Mouse (Mus musculus) heart, embryonic 12.5 days (tissue): Measurements from ENCODE around the gene Hps6. TPM values are rescaled to one million over a fixed set of nuclear protein-coding genes. Genes with fewer than 3 reads are reported as not detected.

ENCODE experiments used
- ATAC-seq: fragments of 200-750 bp; cut with Nextera tagmentation; 2 replicates; pipeline ENCODE4 v1.8.0; 2017; ENCODE audit warnings: moderate TSS enrichment, moderate library complexity; ENCODE audit not compliant: insufficient number of reproducible peaks, low FRiP score
- H3K27ac ChIP-seq: fragments of 300-500 bp; sonication (generic); 2 replicates; pipeline ENCODE4 v1.5.1; 2016; ENCODE audit warnings: mild to moderate bottlenecking, moderate library complexity; ENCODE audit not compliant: poor library complexity, severe bottlenecking
- H3K27me3 ChIP-seq: fragments of 300-500 bp; sonication (generic); replicated peaks from 2 replicates; pipeline ENCODE4 v1.6.1; 2016; ENCODE audit warnings: mild to moderate bottlenecking, moderate library complexity
- H3K36me3 ChIP-seq: fragments of 300-500 bp; sonication (generic); 2 replicates; pipeline ENCODE4 v1.6.1; 2016; ENCODE audit warnings: mild to moderate bottlenecking, moderate library complexity
- H3K4me1 ChIP-seq: fragments of 300-500 bp; sonication (generic); replicated peaks from 2 replicates; pipeline ENCODE4 v1.6.1; 2016; ENCODE audit warnings: mild to moderate bottlenecking
- H3K4me2 ChIP-seq: fragments of 300-500 bp; sonication (generic); 2 replicates; pipeline ENCODE4 v1.6.1; 2016; ENCODE audit warnings: mild to moderate bottlenecking, moderate library complexity
- H3K4me3 ChIP-seq: fragments of 300-500 bp; sonication (generic); 2 replicates; pipeline ENCODE4 v1.5.1; 2016; ENCODE audit warnings: mild to moderate bottlenecking
- H3K9ac ChIP-seq: fragments of 300-500 bp; sonication (generic); 2 replicates; pipeline ENCODE4 v1.6.1; 2016; ENCODE audit warnings: mild to moderate bottlenecking, moderate library complexity
- H3K9me3 ChIP-seq: fragments of 300-500 bp; sonication (generic); replicated peaks from 2 replicates; pipeline ENCODE4 v1.6.1; 2016; ENCODE audit warnings: mild to moderate bottlenecking, moderate library complexity
- WGBS: fragments of 180-500 bp; shearing (Covaris S2); methylation state at CpG from one replicate; pipeline ENCODE4 v1.1.7; 2016; 5-methylcytosine and 5-hydroxymethylcytosine counted together
- polyA plus RNA-seq: library from polyadenylated mRNA; unstranded; fragments of >200 nt; fragmentation: Nextera tagmentation; extraction: Ambion mirVana; gene quantifications from 2 replicates; pipeline ENCODE4 v1.2.1, GENCODE M21; 2016

Hps6 gene
- polyA plus RNA-seq, 1 experiment from 2014 or later: 6.6 TPM

GRCm38 (mm10) chr19:46046621-46047025, 43.3 kb downstream of the Hps6 start:
- H3K27me3 ChIP-seq: no peaks in the 10 kb centered on the region
- 0 out of 2 replicates have a peak, but pooled peaks cover 3% of the 10 kb centered on the region for H3K36me3 ChIP-seq
- H3K27ac ChIP-seq: peak overlapping the region; percentile 98; the same call in 1 of the 2 replicates
- no peak for ATAC-seq
- H3K4me2 ChIP-seq: peak overlapping the region; percentile 75
- no peak overlapping the region for H3K4me3 ChIP-seq
- peaks cover 43% of the 10 kb centered on the region for H3K4me1 ChIP-seq
- 2% methylated on average over 10 of the region's 10 CpGs for WGBS
- H3K9me3 ChIP-seq: no peaks in the 10 kb centered on the region
- no peak overlapping the region for H3K9ac ChIP-seq

GRCm38 (mm10) chr19:46047426-46047825, 44.1 kb downstream of the Hps6 start:
- H3K4me3 ChIP-seq: no peak overlapping the region
- H3K4me2 ChIP-seq: no peak overlapping the region
- no peaks in the 10 kb centered on the region for H3K27me3 ChIP-seq
- 0 out of 2 replicates have a peak, but pooled peaks cover 3% of the 10 kb centered on the region for H3K36me3 ChIP-seq
- no peak overlapping the region for H3K9ac ChIP-seq
- WGBS: 70% methylated on average over 2 of the region's 2 CpGs
- no peak for ATAC-seq
- H3K9me3 ChIP-seq: no peaks in the 10 kb centered on the region
- no peak overlapping the region for H3K27ac ChIP-seq
- peaks cover 35% of the 10 kb centered on the region for H3K4me1 ChIP-seq

- Histone ChIP-seq H3K27ac (no peak overlapping the region), H3K36me3 (no peaks in the 10 kb centered on the region), H3K4me1 (peaks cover 18% of the 10 kb centered on the region), H3K4me3 (no peak overlapping the region), H3K27me3 (no peaks in the 10 kb centered on the region), H3K9me3 (no peaks in the 10 kb centered on the region), H3K9ac (no peak overlapping the region), H3K4me2 (no peak overlapping the region)
- ATAC-seq: no peak
- 60% methylated on average over 4 of the region's 4 CpGs for WGBS
Observed at GRCm38 (mm10) chr19:46049129-46049528, 45.8 kb downstream of the Hps6 start.

- H3K4me3 ChIP-seq: no peak overlapping the region
- 61% methylated on average over 2 of the region's 2 CpGs for WGBS
- no peak overlapping the region for H3K27ac ChIP-seq
- no peaks in the 10 kb centered on the region for H3K9me3 ChIP-seq
- H3K4me1 ChIP-seq: peaks cover 17% of the 10 kb centered on the region
- H3K27me3 ChIP-seq: no peaks in the 10 kb centered on the region
- H3K9ac ChIP-seq: no peak overlapping the region
- H3K36me3 ChIP-seq: no peaks in the 10 kb centered on the region
- H3K4me2 ChIP-seq: no peak overlapping the region
- ATAC-seq: no peak
Observed at GRCm38 (mm10) chr19:46050462-46050861, 47.2 kb downstream of the Hps6 start.

Other genes with a start within 250 kb of the Hps6 start
- 51.7 and 52.8 TPM in 2 replicates for gene Mgea5, start 219.7 kb upstream of the Hps6 start, polyA plus RNA-seq
- 0.36 and 0.56 TPM in 2 replicates for gene Kcnip2, start 187.4 kb upstream of the Hps6 start, polyA plus RNA-seq
- 13.6 and 16.5 TPM in 2 replicates for gene Armh3, start 5.0 kb upstream of the Hps6 start, polyA plus RNA-seq
- gene Pprc1, start 41.4 kb downstream of the Hps6 start, polyA plus RNA-seq: 30.6 and 37.9 TPM in 2 replicates
- gene Ldb1, start 41.7 kb downstream of the Hps6 start, polyA plus RNA-seq: 84.2 and 85.0 TPM in 2 replicates
- gene Nolc1, start 72.4 kb downstream of the Hps6 start, polyA plus RNA-seq: 56.2 and 60.3 TPM in 2 replicates
- not detected in 2 replicates for gene Elovl3, start 128.4 kb downstream of the Hps6 start, polyA plus RNA-seq
- 1.0 and 2.2 TPM in 2 replicates for gene Pitx3, start 144.8 kb downstream of the Hps6 start, polyA plus RNA-seq
- 53.5 and 54.1 TPM in 2 replicates for gene Gbf1, start 149.0 kb downstream of the Hps6 start, polyA plus RNA-seq